Mouse (Mus musculus) liver, embryonic 13.5 days (tissue): ENCODE data around the gene Dnajc13. TPM values are rescaled to one million over a fixed set of nuclear protein-coding genes. Genes with fewer than 3 reads are reported as not detected.

Experiments used
- ATAC-seq: fragments of 200-750 bp; cut with Nextera tagmentation; 2 replicates; pipeline ENCODE4 v1.8.0; 2017; ENCODE audit warnings: low read depth, mild to moderate bottlenecking, moderate number of reproducible peaks, moderate library complexity
- DNase-seq: peaks from one replicate; pipeline ENCODE4 v3.0.0; 2022
- H3K27ac ChIP-seq: fragments of 300-500 bp; sonication (generic); 2 replicates; pipeline ENCODE4 v1.5.1; 2015; ENCODE audit warnings: moderate library complexity, mild to moderate bottlenecking, inconsistent platforms
- H3K27me3 ChIP-seq: fragments of 300-500 bp; sonication (generic); 2 replicates; pipeline ENCODE4 v1.6.1; 2015; ENCODE audit warnings: mild to moderate bottlenecking, inconsistent platforms
- H3K36me3 ChIP-seq: fragments of 300-500 bp; sonication (generic); 2 replicates; pipeline ENCODE4 v1.6.1; 2015; ENCODE audit warnings: mild to moderate bottlenecking, inconsistent platforms
- H3K4me1 ChIP-seq: fragments of 300-500 bp; sonication (generic); replicated peaks from 2 replicates; pipeline ENCODE4 v1.6.1; 2015; ENCODE audit warnings: inconsistent platforms
- H3K4me2 ChIP-seq: fragments of 300-500 bp; sonication (generic); 2 replicates; pipeline ENCODE4 v1.6.1; 2015; ENCODE audit warnings: inconsistent platforms, mild to moderate bottlenecking, moderate library complexity
- H3K4me3 ChIP-seq: fragments of 300-500 bp; sonication (generic); replicated peaks from 2 replicates; pipeline ENCODE4 v1.5.1; 2015; ENCODE audit warnings: mild to moderate bottlenecking, inconsistent platforms
- H3K9ac ChIP-seq: fragments of 300-500 bp; sonication (generic); 2 replicates; pipeline ENCODE4 v1.6.1; 2015; ENCODE audit warnings: mild to moderate bottlenecking, inconsistent platforms
- H3K9me3 ChIP-seq: fragments of 300-500 bp; sonication (generic); replicated peaks from 2 replicates; pipeline ENCODE4 v1.6.1; 2016; ENCODE audit warnings: inconsistent platforms
- WGBS: fragments of 180-500 bp; shearing (Covaris S2); methylation state at CpG from one replicate; pipeline ENCODE4 v1.1.7; 2015; ENCODE audit not compliant: insufficient replicate concordance; 5-methylcytosine and 5-hydroxymethylcytosine counted together
- polyA plus RNA-seq: library from polyadenylated mRNA; unstranded; fragments of >200 nt; fragmentation: Nextera tagmentation; extraction: Ambion mirVana; gene quantifications from 2 replicates; pipeline ENCODE4 v1.2.1, GENCODE M21; 2015

The Dnajc13 gene
- polyA plus RNA-seq, 1 experiment from 2014 or later = 6.4 TPM

DNA sequence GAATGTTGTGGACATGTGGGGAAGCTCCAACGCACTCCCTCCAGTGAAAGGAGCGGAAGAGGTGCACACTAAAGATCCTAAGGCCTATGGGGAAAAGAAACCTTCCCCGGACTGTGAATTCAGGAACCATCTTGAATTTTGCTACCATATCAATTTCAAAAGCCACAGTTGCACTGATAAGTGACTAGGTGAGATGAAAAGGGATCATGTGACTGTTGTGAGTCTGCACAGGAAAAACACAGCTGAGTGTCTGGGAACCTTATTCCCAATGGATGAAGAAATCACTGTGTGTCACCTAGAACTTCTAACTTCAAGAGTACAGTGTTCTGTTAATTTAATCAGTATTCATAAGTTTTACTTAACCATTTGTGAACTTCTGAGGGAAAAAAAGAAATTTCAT is 10.1 kb downstream of the Dnajc13 start:
- Histone ChIP-seq H3K4me3 (no peak overlapping the region), H3K4me1 (peaks cover 18% of the 10 kb centered on the region), H3K9ac (no peak overlapping the region), H3K36me3 (no peaks in the 10 kb centered on the region), H3K27me3 (no peaks in the 10 kb centered on the region), H3K4me2 (no peak overlapping the region), H3K9me3 (no peaks in the 10 kb centered on the region), H3K27ac (no peak overlapping the region)
- no peak for ATAC-seq
- WGBS = 77% methylated on average over 3 of the region's 3 CpGs
- DNase-seq = no peak

DNA sequence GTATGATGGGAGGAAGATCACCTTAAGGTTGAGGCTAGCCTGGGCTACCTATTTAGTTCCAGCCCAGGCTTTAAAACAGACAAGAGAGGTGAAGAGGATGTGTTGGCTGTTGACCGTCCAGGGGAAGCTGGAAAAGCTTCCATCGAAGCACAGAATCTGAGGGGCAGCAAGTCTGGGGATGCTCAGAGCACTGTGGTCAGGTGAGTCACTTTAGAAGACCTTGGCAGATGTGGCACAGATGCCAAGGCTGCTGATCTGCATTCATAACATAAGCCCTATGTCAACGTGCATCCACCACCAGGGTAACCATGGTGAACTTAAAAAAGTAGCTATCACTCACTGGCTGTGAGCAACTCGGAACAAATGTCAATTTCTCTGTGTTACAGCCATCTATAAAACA is 11.0 kb downstream of the Dnajc13 start:
- Histone ChIP-seq H3K4me1 (peaks cover 18% of the 10 kb centered on the region), H3K36me3 (no peaks in the 10 kb centered on the region), H3K4me2 (no peak overlapping the region), H3K4me3 (no peak overlapping the region), H3K9me3 (no peaks in the 10 kb centered on the region), H3K27me3 (no peaks in the 10 kb centered on the region), H3K9ac (no peak overlapping the region), H3K27ac (no peak overlapping the region)
- WGBS = 70% methylated on average over 4 of the region's 4 CpGs
- no peak for ATAC-seq
- no peak for DNase-seq

DNA sequence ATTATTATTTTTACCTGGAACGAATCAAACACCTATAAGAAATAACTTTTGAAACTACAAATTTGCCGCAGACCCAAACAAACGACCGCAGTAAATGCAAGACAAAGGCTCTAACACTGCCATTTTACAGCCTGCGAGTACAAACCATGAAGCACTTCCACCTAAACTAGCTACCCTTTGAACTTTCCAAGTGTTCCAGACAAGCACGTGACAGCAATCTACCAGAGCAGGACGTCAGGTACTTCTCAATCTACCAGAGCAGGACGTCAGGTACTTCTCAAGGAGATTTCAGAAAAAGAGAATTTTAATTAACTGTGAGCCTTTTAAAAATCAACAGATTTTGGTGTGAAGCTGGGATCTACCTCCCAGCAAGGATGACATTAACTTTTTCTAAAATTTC is 11.6 kb downstream of the Dnajc13 start:
- no peak for DNase-seq

DNA sequence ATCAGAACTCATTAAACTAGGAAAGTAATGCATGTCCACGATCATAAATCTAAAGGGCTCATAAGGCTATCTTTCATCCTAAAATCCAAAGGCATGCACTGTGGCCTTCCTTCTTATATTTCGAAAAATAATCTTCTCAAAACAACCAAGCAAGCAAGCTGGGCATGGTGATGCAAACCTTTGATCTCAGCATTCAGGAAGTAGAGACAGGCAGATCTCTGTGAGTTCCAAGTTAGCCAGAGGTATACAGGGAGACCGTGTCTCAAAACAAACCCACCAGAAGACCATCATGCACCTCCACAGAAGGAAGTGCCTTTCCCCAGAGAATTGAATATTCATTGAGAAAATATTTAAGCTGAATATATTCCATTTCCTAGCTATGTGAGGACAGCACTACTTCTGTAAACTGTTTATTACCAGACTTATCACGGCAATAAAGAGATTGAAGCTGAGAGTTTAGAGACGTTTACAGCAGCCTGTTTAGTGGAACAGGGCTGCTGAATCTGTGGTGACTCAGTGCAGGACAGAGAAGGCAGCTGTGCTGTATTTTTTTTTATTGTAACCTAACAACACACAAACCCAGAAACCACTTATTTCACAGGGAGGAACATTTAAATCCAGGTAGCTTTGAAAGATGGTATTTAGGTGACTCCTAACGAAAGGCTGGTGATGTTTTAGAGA is 15.3 kb downstream of the Dnajc13 start:
- Histone ChIP-seq H3K27ac (no peak overlapping the region), H3K27me3 (no peaks in the 10 kb centered on the region), H3K36me3 (peaks cover 3% of the 10 kb centered on the region; the same call in 1 of the 2 replicates), H3K4me3 (no peak overlapping the region), H3K4me2 (no peak overlapping the region), H3K9me3 (no peaks in the 10 kb centered on the region), H3K4me1 (peaks cover 5% of the 10 kb centered on the region; the same call in 1 of the 2 replicates), H3K9ac (no peak overlapping the region)
- ATAC-seq (no peak), DNase-seq (no peak)
- WGBS = 66% methylated on average over 6 of the region's 6 CpGs

More for the DNA sequence above, 11.6 kb downstream of the Dnajc13 start:
- ATAC-seq = no peak
- Histone ChIP-seq H3K9ac (no peak overlapping the region), H3K4me3 (no peak overlapping the region), H3K36me3 (no peaks in the 10 kb centered on the region), H3K27ac (no peak overlapping the region), H3K27me3 (no peaks in the 10 kb centered on the region), H3K4me2 (no peak overlapping the region), H3K9me3 (no peaks in the 10 kb centered on the region), H3K4me1 (peaks cover 18% of the 10 kb centered on the region)
- WGBS = 74% methylated on average over 8 of the region's 8 CpGs

DNA sequence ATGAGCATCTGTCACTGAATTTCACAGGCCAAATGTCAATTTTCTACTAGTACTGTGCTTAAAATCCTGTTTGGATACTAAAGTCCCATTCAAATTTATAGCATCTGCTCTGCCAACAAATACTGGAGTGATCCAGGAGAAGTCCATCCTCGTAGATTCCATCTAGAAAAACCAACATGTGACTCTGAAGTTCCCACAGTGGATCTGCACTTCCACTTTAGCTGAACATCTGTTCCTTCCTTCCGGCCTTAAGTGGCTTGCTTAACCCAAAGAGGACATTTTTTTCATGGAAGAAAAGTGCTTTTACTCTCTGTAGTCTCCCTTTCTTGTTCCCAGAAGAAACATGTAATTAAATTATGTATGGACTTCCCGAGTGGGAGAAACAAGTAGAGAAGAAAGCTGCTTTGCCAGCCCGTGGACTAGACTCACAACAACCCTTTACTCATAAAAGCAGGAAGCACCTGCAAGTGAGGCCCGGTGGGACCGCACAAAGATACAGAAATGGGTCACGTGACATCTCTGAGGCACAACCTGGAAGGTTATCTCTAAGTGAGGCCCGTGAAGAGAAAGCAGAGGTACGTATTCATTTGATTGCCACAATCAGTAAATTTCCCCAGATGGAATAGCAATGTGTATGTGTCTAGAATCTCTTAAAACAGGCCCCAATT is 18.8 kb downstream of the Dnajc13 start:
- Histone ChIP-seq H3K9ac (no peak overlapping the region), H3K36me3 (peaks cover 6% of the 10 kb centered on the region; the same call in 1 of the 2 replicates), H3K4me1 (0 out of 2 replicates have a peak, but pooled peaks cover 3% of the 10 kb centered on the region), H3K4me3 (no peak overlapping the region), H3K27me3 (no peaks in the 10 kb centered on the region), H3K9me3 (no peaks in the 10 kb centered on the region), H3K4me2 (no peak overlapping the region), H3K27ac (no peak overlapping the region)
- WGBS = 44% methylated on average over 9 of the region's 9 CpGs
- ATAC-seq (no peak), DNase-seq (no peak)

DNA sequence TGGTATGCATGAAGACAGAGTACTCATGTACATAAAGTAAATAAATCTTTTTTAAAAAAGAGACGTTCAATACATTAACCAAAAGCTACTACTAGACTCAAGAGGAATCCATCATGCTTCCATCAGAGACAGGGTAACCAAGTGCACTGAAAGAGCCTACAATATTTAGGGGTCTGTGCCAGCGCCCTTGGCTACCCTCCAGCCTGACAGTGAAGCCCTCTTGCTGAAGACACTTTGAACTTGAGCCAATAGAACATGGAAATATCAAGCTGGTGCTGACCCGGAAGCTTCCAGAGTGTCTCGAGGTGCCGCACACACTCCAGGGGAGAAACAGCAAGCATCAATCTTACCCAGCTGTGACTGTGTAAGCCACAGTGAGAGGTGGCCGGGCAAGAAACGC is 22.6 kb downstream of the Dnajc13 start:
- H3K27ac ChIP-seq = no peak overlapping the region
- 81% methylated on average over 7 of the region's 7 CpGs for WGBS
- no peak for ATAC-seq

DNA sequence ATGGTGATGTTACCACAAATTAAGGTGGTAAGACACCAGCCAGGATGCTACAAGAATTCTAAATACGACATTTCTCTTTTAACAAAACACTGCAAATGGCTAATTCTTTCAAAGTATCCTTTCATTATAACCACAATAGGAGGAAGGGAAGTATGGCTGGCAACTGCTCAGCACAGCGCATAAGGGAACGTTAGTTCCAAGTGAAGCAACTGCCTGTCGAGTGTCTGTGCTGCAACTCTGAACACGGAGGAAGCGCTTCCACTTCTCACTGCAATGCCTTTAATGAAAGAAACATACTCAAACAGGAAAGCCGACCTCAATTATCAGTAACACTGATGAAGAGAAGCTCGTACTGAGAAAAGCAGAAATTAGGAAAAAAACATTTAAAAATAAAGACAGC is 23.7 kb downstream of the Dnajc13 start:
- WGBS = 71% methylated on average over 8 of the region's 8 CpGs
- DNase-seq (no peak), ATAC-seq (no peak)
- peaks cover 40% of the 10 kb centered on the region for H3K36me3 ChIP-seq
- no peak overlapping the region for H3K4me3 ChIP-seq
- H3K4me2 ChIP-seq = no peak overlapping the region
- H3K27ac ChIP-seq = no peak overlapping the region
- no peaks in the 10 kb centered on the region for H3K27me3 ChIP-seq
- no peaks in the 10 kb centered on the region for H3K9me3 ChIP-seq
- no peak overlapping the region for H3K9ac ChIP-seq
- H3K4me1 ChIP-seq = no peaks in the 10 kb centered on the region

More for the DNA sequence above, 22.6 kb downstream of the Dnajc13 start:
- Histone ChIP-seq H3K27me3 (no peaks in the 10 kb centered on the region), H3K4me2 (no peak overlapping the region), H3K36me3 (peaks cover 30% of the 10 kb centered on the region), H3K9ac (no peak overlapping the region), H3K9me3 (no peaks in the 10 kb centered on the region), H3K4me3 (no peak overlapping the region), H3K4me1 (no peaks in the 10 kb centered on the region)
- DNase-seq = no peak

DNA sequence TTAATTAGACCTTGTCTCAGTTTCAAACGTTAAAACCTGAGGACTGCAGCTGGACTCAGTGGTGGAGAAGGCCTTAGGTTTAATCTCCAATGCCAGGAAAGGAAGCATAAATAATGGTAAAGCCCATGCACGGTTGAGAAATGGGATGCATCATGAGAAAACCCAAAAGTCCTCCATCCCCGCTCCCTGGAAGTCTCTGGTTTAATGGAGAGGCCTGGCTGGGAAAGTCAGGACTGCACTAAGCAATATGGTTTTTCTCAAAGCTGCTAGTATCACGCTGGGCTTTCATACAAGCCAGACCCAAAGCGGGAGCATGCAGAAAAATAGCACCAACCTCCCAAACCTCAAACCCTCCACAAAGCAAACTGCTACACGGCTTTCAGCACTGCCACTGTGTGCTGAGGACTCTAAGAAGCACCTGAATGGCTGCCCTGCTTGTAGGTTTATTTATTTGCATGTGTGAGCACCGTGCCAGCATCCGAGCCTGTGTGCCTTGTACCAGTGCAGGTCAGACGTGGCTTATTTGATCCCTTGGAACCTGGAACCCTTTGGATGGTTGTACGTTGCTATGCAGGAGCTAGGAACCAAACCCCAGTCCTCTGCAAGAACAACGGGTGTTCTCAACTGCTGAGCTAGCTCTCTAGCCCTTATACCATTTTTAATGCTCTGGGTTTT is 26.3 kb downstream of the Dnajc13 start:
- Histone ChIP-seq H3K4me3 (no peak overlapping the region), H3K36me3 (peaks cover 50% of the 10 kb centered on the region), H3K27ac (no peak overlapping the region), H3K4me1 (no peaks in the 10 kb centered on the region), H3K4me2 (no peak overlapping the region), H3K9ac (no peak overlapping the region), H3K27me3 (no peaks in the 10 kb centered on the region), H3K9me3 (no peaks in the 10 kb centered on the region)
- no peak for ATAC-seq
- WGBS = 79% methylated on average over 11 of the region's 11 CpGs
- DNase-seq = no peak

DNA sequence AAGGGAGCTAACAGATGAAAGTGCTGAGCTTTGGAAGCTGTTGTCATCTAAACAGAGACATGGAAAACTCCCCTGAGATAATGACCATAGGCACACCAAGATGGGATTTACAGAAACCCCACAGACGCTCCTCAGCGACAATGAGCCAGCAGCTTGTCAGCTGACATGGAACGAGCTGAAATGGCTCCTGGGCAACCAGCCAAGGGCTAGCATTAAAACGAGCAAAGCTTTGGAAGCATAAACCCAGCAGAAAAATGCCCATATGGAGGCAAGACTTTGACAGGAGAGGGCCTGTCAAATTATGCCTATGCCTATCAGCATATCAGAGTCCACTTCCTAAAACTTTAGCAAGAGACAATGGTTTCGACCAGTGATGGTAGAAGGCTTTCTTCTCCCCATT is 27.0 kb downstream of the Dnajc13 start:
- Histone ChIP-seq H3K4me3 (no peak overlapping the region), H3K36me3 (peaks cover 54% of the 10 kb centered on the region), H3K27ac (no peak overlapping the region), H3K9ac (no peak overlapping the region), H3K9me3 (no peaks in the 10 kb centered on the region), H3K4me2 (no peak overlapping the region), H3K27me3 (no peaks in the 10 kb centered on the region), H3K4me1 (no peaks in the 10 kb centered on the region)
- 77% methylated on average over 5 of the region's 5 CpGs for WGBS
- no peak for DNase-seq
- no peak for ATAC-seq

DNA sequence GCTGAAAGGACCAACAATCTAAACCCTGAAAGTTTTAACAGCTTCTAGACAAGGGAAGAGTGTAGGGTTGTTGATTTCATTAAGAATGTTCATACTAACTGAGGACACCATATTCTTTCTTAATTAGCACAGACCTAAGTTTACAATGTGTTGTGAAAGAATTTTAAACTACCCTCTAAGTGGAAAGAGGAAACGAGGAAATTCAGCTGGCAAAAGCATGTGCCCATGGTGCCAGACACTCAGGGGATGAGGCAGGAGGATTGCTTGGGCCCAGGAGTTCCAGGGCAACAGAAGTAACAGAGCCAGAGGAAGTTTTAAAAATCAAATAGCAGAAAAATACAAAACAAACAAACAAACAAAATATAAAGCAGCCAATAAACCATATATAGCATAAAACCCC is 28.9 kb downstream of the Dnajc13 start:
- Histone ChIP-seq H3K9ac (no peak overlapping the region), H3K4me1 (no peaks in the 10 kb centered on the region), H3K27ac (no peak overlapping the region), H3K4me3 (no peak overlapping the region), H3K9me3 (no peaks in the 10 kb centered on the region), H3K36me3 (peaks cover 66% of the 10 kb centered on the region), H3K27me3 (no peaks in the 10 kb centered on the region), H3K4me2 (no peak overlapping the region)
- ATAC-seq = no peak
- WGBS = 62% methylated on average over 1 of the region's 1 CpGs
- no peak for DNase-seq

DNA sequence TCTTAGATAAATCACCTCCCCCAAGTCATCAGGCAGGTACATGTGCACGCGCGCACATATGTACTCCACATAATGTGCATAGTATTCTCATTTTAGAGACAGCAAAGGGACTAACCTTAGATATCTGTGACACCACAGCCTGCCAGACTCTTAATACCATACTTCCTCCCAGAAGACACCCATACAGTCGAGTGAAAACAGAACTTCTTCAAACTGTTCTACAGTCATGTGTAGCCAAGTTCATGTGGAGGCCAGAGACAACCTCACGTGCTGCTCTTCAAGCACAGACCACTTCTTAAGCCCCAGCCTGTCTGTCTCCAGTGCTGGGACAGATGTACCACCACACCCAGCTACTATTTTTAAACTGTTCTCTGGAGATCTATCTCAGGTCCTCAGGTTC is 29.7 kb downstream of the Dnajc13 start:
- H3K9me3 ChIP-seq = no peaks in the 10 kb centered on the region
- H3K4me3 ChIP-seq = no peak overlapping the region
- no peak overlapping the region for H3K9ac ChIP-seq
- no peaks in the 10 kb centered on the region for H3K4me1 ChIP-seq
- H3K27ac ChIP-seq = no peak overlapping the region
- H3K27me3 ChIP-seq = no peaks in the 10 kb centered on the region
- ATAC-seq = no peak
- DNase-seq = no peak
- 81% methylated on average over 5 of the region's 5 CpGs for WGBS
- no peak overlapping the region for H3K4me2 ChIP-seq
- peaks cover 74% of the 10 kb centered on the region for H3K36me3 ChIP-seq
